Mouse (Mus musculus): Measurements from ENCODE around the gene Lipe. TPM values are rescaled to one million over a fixed set of nuclear protein-coding genes. Genes with fewer than 3 reads are reported as not detected.

The Lipe gene
- total RNA-seq, 2 experiments from 2014 or later = 5.4 to 6.4 TPM

GRCm38 (mm10) chr7:25390986-25391385 is 7.5 kb downstream of the Lipe start:
- no peak for DNase-seq (ENCODE audit: low spot score in 2 of 2)

GRCm38 (mm10) chr7:25390054-25390770 is 8.3 kb downstream of the Lipe start:
- DNase-seq (ENCODE audit: low spot score in 2 of 2) = no peak

More at GRCm38 (mm10) chr7:25390986-25391385, 7.5 kb downstream of the Lipe start:
- intact Hi-C loops (cut with DNase I) = no loop called here

GRCm38 (mm10) chr7:25388916-25389315 is 9.6 kb downstream of the Lipe start:
- DNase-seq (ENCODE audit: low spot score in 2 of 2) = no peak
- intact Hi-C loops (cut with DNase I) = no loop called here

More at GRCm38 (mm10) chr7:25390054-25390770, 8.3 kb downstream of the Lipe start:
- intact Hi-C loops (cut with DNase I) = no loop called here

GRCm38 (mm10) chr7:25387811-25388440 is 10.6 kb downstream of the Lipe start:
- intact Hi-C loops (cut with DNase I) = no loop called here
- no peak for DNase-seq (ENCODE audit: low spot score in 2 of 2)

GRCm38 (mm10) chr7:25385850-25386555 is 12.5 kb downstream of the Lipe start:
- DNase-seq (ENCODE audit: low spot score in 2 of 2) = peak in 1 of 2 experiments; percentile 47
- intact Hi-C loops (cut with DNase I) = no loop called here

GRCm38 (mm10) chr7:25385259-25385658 is 13.3 kb downstream of the Lipe start:
- intact Hi-C loops (cut with DNase I) = no loop called here
- DNase-seq (ENCODE audit: low spot score in 2 of 2) = no peak

GRCm38 (mm10) chr7:25384818-25385217 is 13.7 kb downstream of the Lipe start:
- intact Hi-C loops (cut with DNase I) = no loop called here
- no peak for DNase-seq (ENCODE audit: low spot score in 2 of 2)

- intact Hi-C loops (cut with DNase I) = no loop called here
- DNase-seq (ENCODE audit: low spot score in 2 of 2) = no peak
These were observed 14.2 kb downstream of the Lipe start for GRCm38 (mm10) chr7:25384318-25384717.

GRCm38 (mm10) chr7:25383891-25384290 is 14.6 kb downstream of the Lipe start:
- intact Hi-C loops (cut with DNase I) = no loop called here
- no peak for DNase-seq (ENCODE audit: low spot score in 2 of 2)

GRCm38 (mm10) chr7:25383385-25383784 is 15.1 kb downstream of the Lipe start:
- intact Hi-C loops (cut with DNase I) = no loop called here
- no peak for DNase-seq (ENCODE audit: low spot score in 2 of 2)

GRCm38 (mm10) chr7:25382541-25382940 is 16.0 kb downstream of the Lipe start:
- intact Hi-C loops (cut with DNase I) = no loop called here

GRCm38 (mm10) chr7:25381284-25381680 is 17.2 kb downstream of the Lipe start:
- intact Hi-C loops (cut with DNase I) = no loop called here

More at GRCm38 (mm10) chr7:25382541-25382940, 16.0 kb downstream of the Lipe start:
- no peak for DNase-seq (ENCODE audit: low spot score in 2 of 2)

GRCm38 (mm10) chr7:25380392-25381283 is 17.9 kb downstream of the Lipe start:
- intact Hi-C loops (cut with DNase I) = no loop called here

More at GRCm38 (mm10) chr7:25381284-25381680, 17.2 kb downstream of the Lipe start:
- no peak for DNase-seq (ENCODE audit: low spot score in 2 of 2)

GRCm38 (mm10) chr7:25379551-25380351 is 18.8 kb downstream of the Lipe start:
- DNase-seq (ENCODE audit: low spot score in 2 of 2) = peak in 1 of 2 experiments; percentile 54
- intact Hi-C loops (cut with DNase I) = loop anchor here (5.0 kb wide), 1 partner anchor 137 kb away; no protein-coding TSS in a partner anchor

More at GRCm38 (mm10) chr7:25380392-25381283, 17.9 kb downstream of the Lipe start:
- no peak for DNase-seq (ENCODE audit: low spot score in 2 of 2)

- no peak for DNase-seq (ENCODE audit: low spot score in 2 of 2)
- intact Hi-C loops (cut with DNase I) = loop anchor here (5.0 kb wide), 1 partner anchor 136 kb away; no protein-coding TSS in a partner anchor
These were observed 20.1 kb downstream of the Lipe start for GRCm38 (mm10) chr7:25378181-25379100.

- intact Hi-C loops (cut with DNase I) = loop anchor here (5.0 kb wide), 1 partner anchor 135 kb away; no protein-coding TSS in a partner anchor
- DNase-seq (ENCODE audit: low spot score in 2 of 2) = no peak
These were observed 21.3 kb downstream of the Lipe start for GRCm38 (mm10) chr7:25377100-25377700.

- intact Hi-C loops (cut with DNase I) = loop anchor here (5.0 kb wide), 1 partner anchor 134 kb away; no protein-coding TSS in a partner anchor
These were observed 22.0 kb downstream of the Lipe start for GRCm38 (mm10) chr7:25376556-25376955.

More at GRCm38 (mm10) chr7:25376556-25376955, 22.0 kb downstream of the Lipe start:
- DNase-seq (ENCODE audit: low spot score in 2 of 2) = peak; percentile 90 to 96

Measured in left cerebral cortex, postnatal 25 days (tissue).